Mouse (Mus musculus): ENCODE measurements around the gene Actn2. TPM values are rescaled to one million over a fixed set of nuclear protein-coding genes. Genes with fewer than 3 reads are reported as not detected.

Actn2 gene
- 16.6 TPM for polyA plus RNA-seq (2014; fragmentation: Illumina TruSeq; extraction: RNeasy Lipid Tissue Mini Kit (QIAGEN cat#74804); ENCODE audit: insufficient read depth, low read depth, low replicate concordance)

GRCm38 (mm10) chr13:12340183-12340975 is at the start of gene Actn2:
Actn2 (minus strand) TSS chr13:12340760.

GRCm38 (mm10) chr13:12257391-12258380 is 82.9 kb downstream of the Actn2 start, which contains the start of gene Mtr:
Mtr (minus strand) TSS chr13:12258113.

Other genes with a start within 250 kb of the Actn2 start
- gene Ryr2, start 233.8 kb downstream of the Actn2 start, polyA plus RNA-seq (2014; fragmentation: Illumina TruSeq; extraction: RNeasy Lipid Tissue Mini Kit (QIAGEN cat#74804); ENCODE audit: insufficient read depth, low read depth, low replicate concordance) = 1.6 TPM
- 3.1 TPM for gene Mtr, start 82.6 kb downstream of the Actn2 start, polyA plus RNA-seq (2014; fragmentation: Illumina TruSeq; extraction: RNeasy Lipid Tissue Mini Kit (QIAGEN cat#74804); ENCODE audit: insufficient read depth, low read depth, low replicate concordance)
- 15.2 TPM for gene Heatr1, start 54.3 kb upstream of the Actn2 start, polyA plus RNA-seq (2014; fragmentation: Illumina TruSeq; extraction: RNeasy Lipid Tissue Mini Kit (QIAGEN cat#74804); ENCODE audit: insufficient read depth, low read depth, low replicate concordance)
- gene Lgals8, start 124.2 kb upstream of the Actn2 start, polyA plus RNA-seq (2014; fragmentation: Illumina TruSeq; extraction: RNeasy Lipid Tissue Mini Kit (QIAGEN cat#74804); ENCODE audit: insufficient read depth, low read depth, low replicate concordance) = 29.2 TPM
- 0.20 TPM for gene Edaradd, start 179.7 kb upstream of the Actn2 start, polyA plus RNA-seq (2014; fragmentation: Illumina TruSeq; extraction: RNeasy Lipid Tissue Mini Kit (QIAGEN cat#74804); ENCODE audit: insufficient read depth, low read depth, low replicate concordance)
- 6.2 TPM for gene Ero1lb, start 225.1 kb upstream of the Actn2 start, polyA plus RNA-seq (2014; fragmentation: Illumina TruSeq; extraction: RNeasy Lipid Tissue Mini Kit (QIAGEN cat#74804); ENCODE audit: insufficient read depth, low read depth, low replicate concordance)